Mouse (Mus musculus) olfactory bulb, adult 2 months (tissue): ENCODE measurements at regions not wholly inside any gene's neighbourhood (a gene's known extent, or its start where the extent isn't known, plus 50 kb on each side); places are given as distances from the start of the nearest gene placed in this dataset.

Experiments
- CTCF ChIP-seq: fragments of 200-500 bp; IDR thresholded peaks from 2 replicates; pipeline ENCODE4 v1.5.1; 2012; ENCODE audit warnings: low read depth, mild to moderate bottlenecking, low read length, moderate library complexity; ENCODE audit not compliant: insufficient read depth
- POLR2A ChIP-seq: fragments of 200-500 bp; IDR thresholded peaks from 2 replicates; pipeline ENCODE4 v1.6.1; 2012; ENCODE audit warnings: mild to moderate bottlenecking, low read depth, low read length, moderate library complexity; ENCODE audit not compliant: insufficient read depth

- TF ChIP-seq CTCF (no peak), POLR2A (no peak)
Measured at GRCm38 (mm10) chr17:45335586-45336151, 97.9 kb downstream of the Cdc5l start.
